Mouse (Mus musculus): ENCODE data around the gene Akap7.
A peak's percentile ranks its signal among the peaks of the same experiment; 100 is the strongest.

The Akap7 gene

GRCm38 (mm10) chr10:25307770-25308169 is at the start of gene Akap7:
Gene Akap7 (minus strand): TSS chr10:25307870.
- no peak for DNase-seq (ENCODE audit: low read depth, low spot score)

GRCm38 (mm10) chr10:25354390-25354789 is 46.7 kb upstream of the Akap7 start:
- DNase-seq (ENCODE audit: low read depth, low spot score) = no peak

- peak; percentile 39 for DNase-seq (ENCODE audit: low read depth, low spot score)
Measured at GRCm38 (mm10) chr10:25353941-25354340, 46.3 kb upstream of the Akap7 start.

- no peak for DNase-seq (ENCODE audit: low read depth, low spot score)
Measured at GRCm38 (mm10) chr10:25342801-25343200, 35.1 kb upstream of the Akap7 start.

GRCm38 (mm10) chr10:25340675-25341074 is 33.0 kb upstream of the Akap7 start:
- no peak for DNase-seq (ENCODE audit: low read depth, low spot score)

- no peak for DNase-seq (ENCODE audit: low read depth, low spot score)
Measured at GRCm38 (mm10) chr10:25333390-25334079, 25.9 kb upstream of the Akap7 start.

- peak; percentile 51 for DNase-seq (ENCODE audit: low read depth, low spot score)
Measured at GRCm38 (mm10) chr10:25331321-25332049, 23.8 kb upstream of the Akap7 start.

GRCm38 (mm10) chr10:25330094-25330493 is 22.4 kb upstream of the Akap7 start:
- DNase-seq (ENCODE audit: low read depth, low spot score) = peak; percentile 59

GRCm38 (mm10) chr10:25327511-25327910 is 19.8 kb upstream of the Akap7 start:
- no peak for DNase-seq (ENCODE audit: low read depth, low spot score)

GRCm38 (mm10) chr10:25325690-25326089 is 18.0 kb upstream of the Akap7 start:
- DNase-seq (ENCODE audit: low read depth, low spot score) = peak; percentile 21

- no peak for DNase-seq (ENCODE audit: low read depth, low spot score)
Measured at GRCm38 (mm10) chr10:25321198-25321597, 13.5 kb upstream of the Akap7 start.

- DNase-seq (ENCODE audit: low read depth, low spot score) = no peak
Measured at GRCm38 (mm10) chr10:25319531-25319930, 11.9 kb upstream of the Akap7 start.

GRCm38 (mm10) chr10:25318405-25318804 is 10.7 kb upstream of the Akap7 start:
- no peak for DNase-seq (ENCODE audit: low read depth, low spot score)

- no peak for DNase-seq (ENCODE audit: low read depth, low spot score)
Measured at GRCm38 (mm10) chr10:25317665-25318064, 10.0 kb upstream of the Akap7 start.

GRCm38 (mm10) chr10:25313856-25314584 is 6.3 kb upstream of the Akap7 start:
- no peak for DNase-seq (ENCODE audit: low read depth, low spot score)

- peak; percentile 51 for DNase-seq (ENCODE audit: low read depth, low spot score)
Measured at GRCm38 (mm10) chr10:25311554-25312212, 4.0 kb upstream of the Akap7 start.

- DNase-seq (ENCODE audit: low read depth, low spot score) = no peak
Measured at GRCm38 (mm10) chr10:25310736-25311135, 3.1 kb upstream of the Akap7 start.

- DNase-seq (ENCODE audit: low read depth, low spot score) = no peak
Measured at GRCm38 (mm10) chr10:25309996-25310395, 2.3 kb upstream of the Akap7 start.

GRCm38 (mm10) chr10:25305146-25305545 is 2.5 kb downstream of the Akap7 start:
- no peak for DNase-seq (ENCODE audit: low read depth, low spot score)

- DNase-seq (ENCODE audit: low read depth, low spot score) = no peak
Measured at GRCm38 (mm10) chr10:25304608-25305007, 3.1 kb downstream of the Akap7 start.

GRCm38 (mm10) chr10:25299031-25299529 is 8.6 kb downstream of the Akap7 start:
- DNase-seq (ENCODE audit: low read depth, low spot score) = no peak

GRCm38 (mm10) chr10:25298264-25298671 is 9.4 kb downstream of the Akap7 start:
- no peak for DNase-seq (ENCODE audit: low read depth, low spot score)

Data from brain, adult 2 months (tissue).